Mouse (Mus musculus) thymus, postnatal 0 days (tissue): Measurements from ENCODE around the gene Tpm4. TPM values are rescaled to one million over a fixed set of nuclear protein-coding genes. Genes with fewer than 3 reads are reported as not detected.

Experiments
- DNase-seq: peaks from one replicate; pipeline ENCODE4 v3.0.0-alpha.2; 2015; ENCODE audit warnings: low spot score
- polyA plus RNA-seq: library from polyadenylated mRNA; unstranded; fragments of >200 nt; fragmentation: Nextera tagmentation; extraction: Ambion mirVana; gene quantifications from 2 replicates; pipeline ENCODE4 v1.2.1, GENCODE M21; 2015

The Tpm4 gene
- polyA plus RNA-seq, 1 experiment from 2014 or later: 164 TPM

- DNase-seq: no peak
These were observed 53.1 kb downstream of the Tpm4 start for GRCm38 (mm10) chr8:72187793-72188331.

GRCm38 (mm10) chr8:72189417-72190214 lies 54.8 kb downstream of the Tpm4 start, which contains the start of gene Hsh2d:
Gene Hsh2d (plus strand): TSS chr8:72189638.
- peak; percentile 78 for DNase-seq

GRCm38 (mm10) chr8:72190215-72190539 lies 55.4 kb downstream of the Tpm4 start:
- DNase-seq: no peak

- no peak for DNase-seq
These were observed 57.3 kb downstream of the Tpm4 start for GRCm38 (mm10) chr8:72192065-72192464.

GRCm38 (mm10) chr8:72197997-72198396 lies 63.2 kb downstream of the Tpm4 start:
- no peak for DNase-seq

Other genes starting within 250 kb of the Tpm4 start
- gene Zfp882, start 226.4 kb upstream of the Tpm4 start, polyA plus RNA-seq: 4.9 and 5.1 TPM in 2 replicates
- 13.0 and 17.0 TPM in 2 replicates for gene Zfp617, start 226.3 kb upstream of the Tpm4 start, polyA plus RNA-seq
- gene Zfp961, start 183.9 kb upstream of the Tpm4 start, polyA plus RNA-seq: 15.9 and 18.5 TPM in 2 replicates
- 1.5 and 1.9 TPM in 2 replicates for gene Cyp4f18, start 125.3 kb upstream of the Tpm4 start, polyA plus RNA-seq
- not detected in 2 replicates for gene Olfr372, start 93.8 kb upstream of the Tpm4 start, polyA plus RNA-seq
- 0.04 and 0.05 TPM in 2 replicates for gene Olfr373, start 51.8 kb upstream of the Tpm4 start, polyA plus RNA-seq
- gene Olfr374, start 27.9 kb upstream of the Tpm4 start, polyA plus RNA-seq: not detected in 2 replicates
- gene Rab8a, start 26.2 kb downstream of the Tpm4 start, polyA plus RNA-seq: 140 and 151 TPM in 2 replicates
- 4.9 and 5.6 TPM in 2 replicates for gene Hsh2d, start 54.7 kb downstream of the Tpm4 start, polyA plus RNA-seq
- 0.44 and 0.67 TPM in 2 replicates for gene Cib3, start 77.9 kb downstream of the Tpm4 start, polyA plus RNA-seq
- gene Gm11034, start 78.7 kb downstream of the Tpm4 start, polyA plus RNA-seq: not detected in 2 replicates
- gene Fam32a, start 84.8 kb downstream of the Tpm4 start, polyA plus RNA-seq: 69.3 and 75.9 TPM in 2 replicates
- gene Ap1m1, start 105.0 kb downstream of the Tpm4 start, polyA plus RNA-seq: 133 and 135 TPM in 2 replicates
- 32.8 and 33.9 TPM in 2 replicates for gene Gm10282, start 170.3 kb downstream of the Tpm4 start, polyA plus RNA-seq
- 16.8 and 21.4 TPM in 2 replicates for gene Klf2, start 184.1 kb downstream of the Tpm4 start, polyA plus RNA-seq